Mouse (Mus musculus) macrophage (primary cell): ENCODE results near the gene Rab11fip3. TPM values are rescaled to one million over a fixed set of nuclear protein-coding genes. Genes with fewer than 3 reads are reported as not detected.

Experiments used
- H3K27ac ChIP-seq: fragments of 350-480 bp; formaldehyde crosslinking; 2 replicates; pipeline ENCODE4 v1.9.0; 2021
- H3K36me3 ChIP-seq: fragments of 350-480 bp; formaldehyde crosslinking; 2 replicates; pipeline ENCODE4 v1.9.0; 2021; ENCODE audit errors: inconsistent target
- H3K4me3 ChIP-seq: fragments of 350-480 bp; formaldehyde crosslinking; 2 replicates; pipeline ENCODE4 v1.9.0; 2021; ENCODE audit errors: inconsistent target
- H3K79me2 ChIP-seq: fragments of 350-480 bp; formaldehyde crosslinking; 2 replicates; pipeline ENCODE4 v1.9.0; 2021; ENCODE audit errors: inconsistent target
- WGBS: methylation state at CpG from one replicate; pipeline ENCODE4 v1.1.7; 2026; ENCODE audit warnings: inconsistent platforms; ENCODE audit not compliant: missing documents; 5-methylcytosine and 5-hydroxymethylcytosine counted together
- polyA plus RNA-seq: library from polyadenylated mRNA; stranded (reverse); fragments of 250-400 nt; gene quantifications from 3 replicates; pipeline ENCODE4 v1.2.4, GENCODE M21; 2018; ENCODE audit warnings: inconsistent platforms

Gene Rab11fip3
- polyA plus RNA-seq, 1 experiment from 2014 or later, result 7.6 TPM

DNA sequence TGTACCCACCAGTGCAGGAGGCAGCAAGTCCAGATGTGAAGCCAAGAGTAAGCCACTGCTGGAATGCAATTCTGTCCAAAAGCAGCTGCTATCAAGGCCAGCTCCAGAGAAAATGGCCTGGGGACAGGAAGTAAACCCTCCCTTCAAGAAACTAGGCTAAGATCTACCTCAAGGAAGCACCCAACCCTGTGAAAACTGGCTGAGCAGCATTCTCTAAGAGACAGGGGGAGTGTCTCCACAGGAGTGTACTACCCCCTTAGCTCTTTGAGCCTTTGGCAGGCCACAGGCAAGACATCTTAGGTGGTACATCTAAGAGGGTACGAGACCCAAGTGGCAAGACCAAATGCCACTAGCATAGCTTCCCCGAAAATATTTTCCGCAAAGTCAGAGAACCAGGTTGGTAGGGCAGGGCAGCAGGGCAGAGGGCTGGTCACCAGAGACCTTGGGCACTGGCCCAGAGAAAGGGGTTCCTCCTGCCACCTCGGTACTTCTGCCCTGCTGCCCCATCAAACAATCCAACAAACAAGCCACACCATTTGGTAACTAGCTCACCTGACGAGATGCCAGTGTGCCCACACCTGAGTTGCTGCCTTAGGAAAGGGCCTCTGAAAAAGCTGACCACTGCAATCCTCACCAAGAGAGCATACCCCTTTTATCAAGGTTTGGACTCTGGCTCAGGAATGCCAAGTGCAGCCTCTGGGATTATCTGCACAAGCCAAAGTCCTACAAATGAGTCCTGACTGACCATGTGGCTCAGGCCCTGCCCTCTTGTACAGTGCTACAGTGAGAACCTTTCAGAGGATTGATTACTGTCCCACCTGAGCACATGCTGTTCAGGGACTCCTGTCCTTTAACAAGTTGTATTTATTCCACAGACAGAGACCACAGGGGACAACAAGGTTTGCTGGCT is 89.3 kb downstream of the Rab11fip3 start:
- H3K36me3 ChIP-seq, result no peaks in the 10 kb centered on the region
- H3K27ac ChIP-seq, result no peak overlapping the region
- 86% methylated on average over 5 of the region's 5 CpGs for WGBS
- no peak overlapping the region for H3K4me3 ChIP-seq
- H3K79me2 ChIP-seq, result peaks cover 100% of the 10 kb centered on the region

DNA sequence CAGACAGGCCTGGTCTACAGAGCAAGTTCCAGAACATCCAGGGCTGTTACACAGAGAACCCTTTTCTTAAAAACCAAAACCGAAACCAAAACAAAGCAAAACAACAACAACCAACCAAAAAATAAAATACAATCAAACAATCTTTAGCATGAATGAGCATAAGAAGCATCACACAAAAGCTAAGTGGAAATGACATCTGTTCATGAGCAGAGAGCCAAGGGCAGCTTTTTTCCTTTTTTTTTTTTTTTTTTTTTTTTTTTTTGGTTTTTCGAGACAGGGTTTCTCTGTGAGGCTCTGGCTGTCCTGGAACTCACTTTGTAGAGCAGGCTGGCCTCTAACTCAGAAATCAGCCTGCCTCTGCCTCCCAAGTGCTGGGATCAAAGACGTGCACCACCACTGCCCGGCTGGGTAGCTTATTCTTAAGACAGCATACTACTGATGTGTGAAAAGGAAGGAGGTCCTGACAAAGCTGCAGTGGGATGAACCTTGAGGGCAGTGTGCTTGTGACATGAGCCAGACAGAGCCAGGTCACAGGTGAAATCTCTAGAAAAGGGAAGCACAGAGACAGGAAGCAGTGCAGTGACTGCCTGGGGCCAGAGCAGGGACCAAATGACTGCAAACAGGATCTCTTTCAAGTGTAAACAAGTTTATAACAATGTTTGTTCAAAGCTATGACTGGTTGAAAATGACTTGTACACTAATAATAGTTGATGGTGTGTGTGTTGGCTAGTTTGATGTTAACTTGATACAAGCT is 98.2 kb downstream of the Rab11fip3 start:
- peaks cover 81% of the 10 kb centered on the region for H3K79me2 ChIP-seq
- no peaks in the 10 kb centered on the region for H3K36me3 ChIP-seq
- 74% methylated on average over 3 of the region's 4 CpGs for WGBS
- H3K27ac ChIP-seq, result no peak overlapping the region
- H3K4me3 ChIP-seq, result no peak overlapping the region

DNA sequence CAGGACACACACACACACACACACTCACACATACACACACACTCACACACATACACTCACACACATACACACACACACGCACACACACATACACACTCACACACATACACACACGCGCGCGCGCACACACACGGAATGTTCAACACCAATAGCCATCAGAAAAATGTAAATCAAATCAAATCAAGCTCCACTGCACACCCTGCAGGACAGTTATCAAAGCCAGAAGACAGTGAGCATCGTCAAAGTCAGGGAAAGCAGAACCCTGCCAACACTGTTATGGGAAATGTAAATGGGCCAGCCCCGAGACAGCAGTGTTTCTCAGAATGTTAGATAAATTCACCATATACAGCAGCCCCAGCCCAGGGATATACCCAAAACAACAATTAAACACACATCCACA is 98.9 kb downstream of the Rab11fip3 start:
- Histone ChIP-seq H3K27ac (no peak overlapping the region), H3K79me2 (peaks cover 74% of the 10 kb centered on the region), H3K4me3 (no peak overlapping the region), H3K36me3 (no peaks in the 10 kb centered on the region)
- WGBS, result 89% methylated on average over 9 of the region's 9 CpGs

DNA sequence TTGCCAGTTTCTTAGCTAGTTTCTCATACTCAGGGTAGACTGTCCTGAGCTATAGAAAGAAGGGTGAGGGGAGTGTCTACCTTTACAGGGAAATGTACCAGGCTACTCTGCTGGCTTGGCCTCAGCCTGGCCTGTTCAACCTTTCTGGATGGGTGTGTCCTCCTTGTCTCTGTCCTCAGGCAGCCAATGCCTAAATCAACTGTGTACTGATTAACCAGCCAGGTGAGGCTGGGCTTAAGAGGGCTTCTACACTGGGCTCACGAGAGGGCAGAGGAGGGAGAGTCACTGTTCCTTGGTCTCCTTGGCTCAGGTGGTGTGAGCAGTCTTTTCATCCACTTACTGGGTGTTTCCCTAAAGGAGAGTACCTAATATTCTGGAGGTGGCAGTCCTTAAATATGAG is 101.2 kb downstream of the Rab11fip3 start:
- no peak overlapping the region for H3K27ac ChIP-seq
- no peaks in the 10 kb centered on the region for H3K36me3 ChIP-seq
- no peak overlapping the region for H3K4me3 ChIP-seq
- 100% methylated on average over 1 of the region's 1 CpGs for WGBS
- peaks cover 52% of the 10 kb centered on the region; the same call in 1 of the 2 replicates for H3K79me2 ChIP-seq

DNA sequence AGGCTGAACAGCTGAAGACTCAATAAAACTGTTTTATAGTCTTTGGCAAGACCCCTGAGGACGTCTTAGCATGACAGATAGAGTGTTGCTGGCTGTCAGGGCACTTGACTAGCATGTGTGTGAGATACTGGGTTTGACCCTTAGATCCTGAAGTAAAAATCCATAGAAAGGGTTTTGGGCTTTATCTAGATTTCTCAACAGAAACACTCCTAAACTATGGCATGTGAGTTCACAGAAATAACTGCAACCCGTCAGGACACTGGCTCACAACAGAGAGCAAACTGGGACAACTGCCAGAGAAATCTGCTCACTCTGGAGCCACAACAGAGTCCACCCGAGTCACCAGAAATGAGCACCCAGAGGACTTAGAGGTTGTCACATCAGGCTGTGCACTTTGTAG is 101.7 kb downstream of the Rab11fip3 start:
- WGBS, result 90% methylated on average over 3 of the region's 3 CpGs
- Histone ChIP-seq H3K79me2 (peaks cover 47% of the 10 kb centered on the region; the same call in 1 of the 2 replicates), H3K27ac (no peak overlapping the region)

DNA sequence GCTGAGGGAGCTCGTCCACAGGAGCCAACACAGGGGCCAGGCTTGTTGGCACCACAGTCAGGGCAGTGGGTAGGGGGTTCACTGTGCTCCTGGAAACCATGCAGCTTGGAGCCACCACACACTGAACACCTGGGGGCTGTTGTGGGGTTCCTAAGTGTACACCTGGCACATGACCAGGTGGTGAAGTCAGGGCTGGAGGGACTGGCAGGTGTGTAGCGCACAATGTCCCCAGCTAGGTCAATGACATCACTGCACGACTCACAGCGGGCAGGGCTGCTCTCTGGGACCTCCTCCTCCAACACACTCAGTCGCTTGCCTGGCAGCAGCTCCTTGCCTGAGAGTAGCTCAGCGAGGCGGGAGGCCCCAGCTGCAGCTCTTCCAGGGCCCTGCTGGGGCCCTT is 105.1 kb downstream of the Rab11fip3 start:
- no peak overlapping the region for H3K4me3 ChIP-seq
- 99% methylated on average over 7 of the region's 7 CpGs for WGBS
- H3K27ac ChIP-seq, result no peak overlapping the region
- H3K36me3 ChIP-seq, result peaks cover 4% of the 10 kb centered on the region; the same call in 1 of the 2 replicates
- H3K79me2 ChIP-seq, result peaks cover 24% of the 10 kb centered on the region; the same call in 1 of the 2 replicates

More for the DNA sequence above, 101.7 kb downstream of the Rab11fip3 start:
- Histone ChIP-seq H3K36me3 (no peaks in the 10 kb centered on the region), H3K4me3 (no peak overlapping the region)

DNA sequence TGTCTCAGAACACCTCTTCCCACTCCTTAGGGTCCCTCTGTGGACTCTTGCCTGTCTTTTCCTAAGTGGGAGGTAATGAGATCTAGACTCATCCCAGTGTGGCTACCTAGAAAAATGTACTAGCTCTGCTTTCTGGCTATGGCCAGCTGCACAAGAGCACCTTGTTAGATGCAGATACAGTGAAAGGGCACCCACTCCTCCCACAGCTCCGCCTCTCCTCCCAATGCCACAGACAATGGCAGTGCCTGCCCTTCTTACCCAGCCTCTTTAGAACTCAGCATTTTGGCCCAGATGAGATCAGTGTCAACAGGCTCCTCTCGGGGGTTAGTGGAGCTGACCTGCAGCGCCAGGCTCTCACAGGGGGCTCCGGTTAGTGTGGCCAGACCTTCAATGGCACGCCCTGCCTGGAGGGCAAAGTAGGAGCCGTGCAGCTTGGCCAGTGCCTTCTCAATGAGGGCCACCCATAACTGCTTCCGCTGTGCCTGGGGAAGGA is 106.9 kb downstream of the Rab11fip3 start:
- peaks cover 6% of the 10 kb centered on the region; the same call in 1 of the 2 replicates for H3K79me2 ChIP-seq
- no peak overlapping the region for H3K27ac ChIP-seq
- peaks cover 10% of the 10 kb centered on the region; the same call in 1 of the 2 replicates for H3K36me3 ChIP-seq
- H3K4me3 ChIP-seq, result no peak overlapping the region
- 96% methylated on average over 7 of the region's 7 CpGs for WGBS

DNA sequence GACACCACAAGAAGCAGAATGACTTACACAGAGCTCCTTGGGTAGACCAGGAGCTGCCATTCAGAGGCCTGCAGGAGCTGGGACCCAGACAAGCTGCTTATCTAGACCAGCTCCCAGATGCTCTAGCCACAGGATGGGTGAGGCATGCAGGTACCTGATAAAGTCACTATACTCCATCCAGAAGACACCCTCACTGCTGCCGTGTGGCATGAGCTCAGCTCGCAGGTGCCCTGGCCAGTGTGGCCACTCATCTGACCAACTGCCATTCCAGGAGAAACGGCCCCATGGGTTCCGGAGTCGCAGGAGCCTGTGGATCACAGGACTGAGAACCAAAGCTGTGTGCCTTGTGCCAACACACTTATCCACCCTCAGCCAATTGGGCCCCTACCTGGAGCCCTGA is 107.8 kb downstream of the Rab11fip3 start:
- 96% methylated on average over 5 of the region's 5 CpGs for WGBS
- Histone ChIP-seq H3K79me2 (no peaks in the 10 kb centered on the region), H3K27ac (no peak overlapping the region), H3K4me3 (no peak overlapping the region), H3K36me3 (peaks cover 10% of the 10 kb centered on the region; the same call in 1 of the 2 replicates)

DNA sequence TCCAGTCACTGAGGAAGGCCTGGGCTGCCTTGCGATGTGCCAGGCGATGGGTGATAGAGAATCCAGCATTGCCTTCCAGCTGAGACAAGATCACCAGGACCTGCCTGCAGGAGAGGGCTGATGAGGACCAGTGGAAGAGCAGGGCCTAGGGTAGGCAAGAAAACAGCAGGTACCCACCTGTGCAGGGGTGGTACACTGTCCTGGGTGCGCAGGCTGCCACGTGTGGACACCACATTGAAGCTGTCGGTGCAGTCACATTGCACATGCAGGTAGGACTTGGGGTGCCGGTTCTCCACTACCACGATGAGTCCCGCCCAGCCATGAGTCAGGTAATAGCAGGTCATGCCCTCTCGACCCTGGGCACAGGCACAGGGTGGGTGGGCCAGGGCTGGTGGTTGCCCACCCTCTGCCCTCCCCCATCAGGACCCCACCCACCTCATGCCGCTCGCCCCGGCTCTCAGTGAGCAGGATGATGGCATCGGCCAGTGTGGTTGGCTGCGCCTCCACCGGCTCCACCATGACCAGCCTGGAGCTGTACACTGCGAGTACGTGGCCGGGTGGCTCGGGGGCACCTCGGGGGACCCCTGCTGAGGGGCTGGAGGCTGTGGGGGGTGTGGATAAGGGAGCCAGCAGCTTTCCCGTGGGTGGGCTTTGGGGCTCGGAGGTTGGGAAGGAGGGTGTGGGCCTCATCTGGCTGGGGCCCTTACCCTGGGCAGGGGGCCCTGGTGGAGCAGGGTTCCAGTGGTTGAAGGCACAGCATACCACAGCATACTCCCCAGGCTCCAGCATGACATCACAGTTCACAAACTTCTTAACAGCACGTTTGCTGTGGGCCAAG is 109.5 kb downstream of the Rab11fip3 start:
- WGBS, result 96% methylated on average over 19 of the region's 23 CpGs
- Histone ChIP-seq H3K36me3 (peaks cover 10% of the 10 kb centered on the region; the same call in 1 of the 2 replicates), H3K27ac (no peak overlapping the region), H3K79me2 (no peaks in the 10 kb centered on the region), H3K4me3 (no peak overlapping the region)

DNA sequence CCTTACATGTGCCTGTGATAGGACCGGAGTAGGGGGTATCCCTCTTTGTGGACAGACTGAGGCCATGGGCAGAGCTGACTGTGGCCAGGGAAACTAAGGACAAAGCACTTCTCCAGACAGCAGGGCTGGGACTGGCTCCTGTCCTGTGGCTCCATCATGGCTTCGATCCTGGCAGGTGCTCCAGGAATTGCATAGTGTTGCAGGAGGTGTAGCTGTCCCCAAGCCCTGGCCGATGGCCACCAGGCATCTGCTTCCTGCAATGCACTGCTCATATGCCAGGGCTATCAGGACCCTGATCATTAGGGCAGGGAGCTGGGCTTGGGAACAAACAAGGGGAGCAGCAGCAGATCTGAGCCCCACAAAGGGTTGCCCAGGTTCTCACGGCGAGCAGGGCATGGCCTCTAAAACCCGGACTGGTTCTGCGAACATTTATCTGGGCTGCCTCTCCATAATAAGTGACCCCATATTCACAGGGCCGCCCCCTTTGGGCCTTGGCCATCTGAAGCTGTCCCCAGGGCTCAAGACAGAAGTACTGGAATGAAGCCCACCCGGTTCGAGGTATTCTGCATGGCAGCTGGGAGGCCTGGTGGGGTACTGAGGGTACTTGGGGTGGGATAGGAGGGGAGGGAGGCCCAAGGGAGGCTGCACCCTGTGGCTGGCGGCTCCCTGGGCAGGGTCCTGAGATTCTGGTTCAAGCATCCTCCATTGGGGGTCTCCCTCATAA is 110.4 kb downstream of the Rab11fip3 start:
- H3K27ac ChIP-seq, result no peak overlapping the region

DNA sequence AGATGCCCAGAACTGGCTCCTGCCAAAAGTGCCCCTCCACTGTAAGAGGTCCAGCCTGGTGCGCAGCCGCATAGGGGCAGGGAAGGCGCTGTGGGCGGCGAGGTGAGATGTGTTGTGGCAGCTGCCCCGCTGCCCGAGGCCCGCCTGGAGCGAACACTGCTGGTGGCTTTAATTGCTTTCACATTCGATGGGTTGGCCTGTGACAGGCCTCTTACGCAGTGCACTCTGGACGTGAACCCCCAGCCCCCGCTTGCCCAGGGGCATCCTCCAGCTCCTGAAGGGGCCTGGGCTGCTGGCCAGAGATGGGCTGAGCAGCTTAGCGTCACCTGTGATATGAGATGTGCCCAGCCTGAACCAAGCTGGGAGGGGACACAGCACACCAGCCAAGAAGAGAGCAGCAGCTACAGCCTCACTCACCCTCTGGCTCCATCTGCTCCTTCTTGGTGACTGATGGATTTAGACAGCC is 111.7 kb downstream of the Rab11fip3 start:
- Histone ChIP-seq H3K36me3 (peaks cover 10% of the 10 kb centered on the region; the same call in 1 of the 2 replicates), H3K79me2 (no peaks in the 10 kb centered on the region), H3K27ac (no peak overlapping the region), H3K4me3 (no peak overlapping the region)
- 93% methylated on average over 14 of the region's 14 CpGs for WGBS

More for the DNA sequence above, 110.4 kb downstream of the Rab11fip3 start:
- Histone ChIP-seq H3K79me2 (no peaks in the 10 kb centered on the region), H3K36me3 (peaks cover 10% of the 10 kb centered on the region; the same call in 1 of the 2 replicates), H3K4me3 (no peak overlapping the region)
- WGBS, result 98% methylated on average over 9 of the region's 11 CpGs

DNA sequence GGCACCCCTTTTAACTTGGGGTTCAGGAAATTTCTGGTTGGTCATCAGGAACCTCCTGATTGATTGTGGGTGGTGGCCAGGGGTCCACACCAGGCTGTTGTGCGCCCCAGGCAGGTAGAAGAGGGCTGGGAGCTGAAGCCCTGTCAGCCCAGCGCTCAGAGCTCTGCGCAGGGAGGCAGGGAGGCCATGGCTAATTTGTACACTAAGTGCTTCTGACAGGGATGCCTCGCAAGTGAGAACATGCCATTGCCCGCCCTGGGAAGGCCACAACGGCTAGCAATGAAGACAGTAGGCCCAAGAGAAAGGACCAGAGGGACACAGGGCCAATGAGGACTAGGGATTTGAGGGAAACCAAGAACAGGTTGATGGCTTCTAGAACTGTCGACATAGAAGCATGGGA is 112.7 kb downstream of the Rab11fip3 start:
- no peaks in the 10 kb centered on the region for H3K79me2 ChIP-seq
- 91% methylated on average over 7 of the region's 7 CpGs for WGBS
- peaks cover 10% of the 10 kb centered on the region; the same call in 1 of the 2 replicates for H3K36me3 ChIP-seq
- H3K27ac ChIP-seq, result no peak overlapping the region
- H3K4me3 ChIP-seq, result no peak overlapping the region

DNA sequence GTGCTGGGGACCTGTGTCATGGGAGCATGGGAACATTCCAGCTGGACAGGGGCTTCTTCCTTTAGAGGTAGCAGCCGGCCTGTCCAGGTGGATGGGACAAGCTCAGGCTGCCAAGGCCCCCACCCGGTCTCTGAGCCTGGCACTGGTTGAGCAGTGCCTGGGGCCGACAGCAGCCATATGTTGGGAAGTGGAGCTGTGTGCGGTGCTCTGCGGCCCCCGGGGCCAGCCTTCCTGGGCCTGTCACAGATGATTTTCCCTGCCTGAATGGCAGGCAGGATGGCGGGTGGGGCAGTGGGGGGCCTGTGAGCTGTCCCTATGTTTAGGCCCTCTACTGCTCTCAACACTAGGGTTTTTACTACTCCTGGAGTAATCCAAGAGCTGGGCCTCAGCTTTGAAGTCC is 113.2 kb downstream of the Rab11fip3 start:
- H3K36me3 ChIP-seq, result peaks cover 10% of the 10 kb centered on the region; the same call in 1 of the 2 replicates
- 83% methylated on average over 7 of the region's 7 CpGs for WGBS
- no peaks in the 10 kb centered on the region for H3K79me2 ChIP-seq
- H3K27ac ChIP-seq, result no peak overlapping the region
- no peak overlapping the region for H3K4me3 ChIP-seq
